ENCODE assay signal across 8 mouse cellular contexts in genomic region chr4:97779003-97779930, GRCm38 (mm10). TPM values are rescaled to one million over a fixed set of nuclear protein-coding genes. Genes with fewer than 3 reads are reported as not detected.
DNase-seq lines count a peak whose midpoint lies in the region; ATAC-seq lines count a peak whose summit lies in the region.

No protein-coding gene starts in this region.

- H3K36me3 ChIP-seq in kidney, embryonic 16.5 days (ENCODE audit: insufficient read depth, low read length) = 0 out of 2 replicates have a peak, but pooled peaks cover 5% of the 10 kb centered on the region
- peaks cover 17% of the 10 kb centered on the region for H3K36me3 ChIP-seq in embryonic facial prominence, embryonic 14.5 days (ENCODE audit: control insufficient read depth, insufficient read depth, low read length)
- peaks cover 6% of the 10 kb centered on the region for H3K36me3 ChIP-seq in intestine, embryonic 15.5 days
- H3K36me3 ChIP-seq in neural tube, embryonic 13.5 days = peaks cover 15% of the 10 kb centered on the region

- no peak for DNase-seq in kidney, adult 8-10 months
- DNase-seq in embryonic facial prominence, embryonic 14.5 days (ENCODE audit: low spot score) = peak; percentile 42
- no peak for DNase-seq in retina, postnatal 1 day
- DNase-seq in urinary bladder, postnatal 10 days (ENCODE audit: low spot score) = no peak
- DNase-seq in urinary bladder, adult 2 months (ENCODE audit: low spot score) = no peak

- peak overlapping the region; percentile 93 for H3K9ac ChIP-seq in kidney, embryonic 16.5 days (replicated peaks; ENCODE audit: low read length)
- peak overlapping the region; percentile 100 for H3K9ac ChIP-seq in embryonic facial prominence, embryonic 14.5 days (ENCODE audit: low read depth, low read length)
- H3K9ac ChIP-seq in intestine, embryonic 15.5 days = peak overlapping the region; percentile 91
- H3K9ac ChIP-seq in neural tube, embryonic 13.5 days = peak overlapping the region; percentile 99

- H3K4me2 ChIP-seq in kidney, embryonic 16.5 days (replicated peaks; ENCODE audit: low read depth, low read length) = peak overlapping the region; percentile 85
- peak overlapping the region; percentile 67 for H3K4me2 ChIP-seq in embryonic facial prominence, embryonic 14.5 days (ENCODE audit: low read depth, low read length)
- H3K4me2 ChIP-seq in intestine, embryonic 15.5 days (replicated peaks) = peak overlapping the region; percentile 83
- peak overlapping the region; percentile 85 for H3K4me2 ChIP-seq in neural tube, embryonic 13.5 days

- H3K4me3 ChIP-seq in kidney, embryonic 16.5 days (ENCODE audit: low read length) = peak overlapping the region; percentile 80
- H3K4me3 ChIP-seq in embryonic facial prominence, embryonic 14.5 days (ENCODE audit: low read depth, low read length) = peak overlapping the region; percentile 91
- peak overlapping the region; percentile 90 for H3K4me3 ChIP-seq in intestine, embryonic 15.5 days (replicated peaks)
- H3K4me3 ChIP-seq in neural tube, embryonic 13.5 days = peak overlapping the region; percentile 91

- peak overlapping the region; percentile 81 for H3K27ac ChIP-seq in kidney, embryonic 16.5 days (ENCODE audit: low read length)
- H3K27ac ChIP-seq in embryonic facial prominence, embryonic 14.5 days (replicated peaks; ENCODE audit: low read depth, low read length) = peak overlapping the region; percentile 98
- peak overlapping the region; percentile 91 for H3K27ac ChIP-seq in intestine, embryonic 15.5 days
- H3K27ac ChIP-seq in neural tube, embryonic 13.5 days (replicated peaks) = peak overlapping the region; percentile 95

- 7% methylated on average over 18 of the region's 18 CpGs for WGBS in kidney, embryonic 16.5 days
- WGBS in embryonic facial prominence, embryonic 14.5 days = 11% methylated on average over 18 of the region's 18 CpGs
- 18% methylated on average over 18 of the region's 18 CpGs for WGBS in intestine, embryonic 15.5 days
- WGBS in neural tube, embryonic 13.5 days = 6% methylated on average over 18 of the region's 18 CpGs

- ATAC-seq in kidney, embryonic 16.5 days (ENCODE audit: low FRiP score, low TSS enrichment) = no peak
- no peak for ATAC-seq in embryonic facial prominence, embryonic 14.5 days (ENCODE audit: low read depth)
- no peak for ATAC-seq in intestine, embryonic 15.5 days
- no peak for ATAC-seq in neural tube, embryonic 13.5 days (ENCODE audit: low read depth)

- peaks cover 21% of the 10 kb centered on the region for H3K4me1 ChIP-seq in kidney, embryonic 16.5 days (ENCODE audit: insufficient read depth, low read length)
- peaks cover 8% of the 10 kb centered on the region for H3K4me1 ChIP-seq in embryonic facial prominence, embryonic 14.5 days (ENCODE audit: control insufficient read depth, insufficient read depth, low read length)
- H3K4me1 ChIP-seq in intestine, embryonic 15.5 days (replicated peaks) = no peaks in the 10 kb centered on the region; the same call in 1 of the 2 replicates
- peaks cover 49% of the 10 kb centered on the region for H3K4me1 ChIP-seq in neural tube, embryonic 13.5 days (replicated peaks)

- H3K27me3 ChIP-seq in kidney, embryonic 16.5 days (ENCODE audit: insufficient read depth, low read length) = peaks cover 33% of the 10 kb centered on the region
- H3K27me3 ChIP-seq in embryonic facial prominence, embryonic 14.5 days (replicated peaks; ENCODE audit: control insufficient read depth, insufficient read depth, low read length) = no peaks in the 10 kb centered on the region
- H3K27me3 ChIP-seq in intestine, embryonic 15.5 days (replicated peaks) = no peaks in the 10 kb centered on the region
- peaks cover 17% of the 10 kb centered on the region for H3K27me3 ChIP-seq in neural tube, embryonic 13.5 days

- H3K9me3 ChIP-seq in kidney, embryonic 16.5 days (ENCODE audit: low read length) = no peaks in the 10 kb centered on the region
- no peaks in the 10 kb centered on the region for H3K9me3 ChIP-seq in embryonic facial prominence, embryonic 14.5 days (ENCODE audit: control insufficient read depth, low read length)
- H3K9me3 ChIP-seq in intestine, embryonic 15.5 days = no peaks in the 10 kb centered on the region
- H3K9me3 ChIP-seq in neural tube, embryonic 13.5 days = no peaks in the 10 kb centered on the region

RNA-seq across cellular contexts. Expression of gene E130114P18Rik, which starts 1.4 kb away (rescaled TPM):
- polyA plus RNA-seq in kidney, embryonic 16.5 days (2015; fragmentation: Nextera tagmentation; extraction: Ambion mirVana) = 0.54 and 0.58 TPM in 2 replicates
- polyA plus RNA-seq in embryonic facial prominence, embryonic 14.5 days (2014; fragmentation: Nextera tagmentation; extraction: Ambion mirVana) = 4.1 and 4.4 TPM in 2 replicates
- 2.5 and 3.9 TPM in 2 replicates for polyA plus RNA-seq in intestine, embryonic 15.5 days (2015; fragmentation: Nextera tagmentation; extraction: Ambion mirVana)
- 22.0 and 30.7 TPM in 2 replicates for polyA plus RNA-seq in neural tube, embryonic 13.5 days (2015; fragmentation: Nextera tagmentation; extraction: Ambion mirVana)
- polyA plus RNA-seq in urinary bladder, adult 2 months (2012; rRNA removed) = 0.22 and 0.72 TPM in 2 replicates

RNA-seq across cellular contexts. Expression of gene Nfia, which starts 6.7 kb away (rescaled TPM):
- 19.9 and 25.0 TPM in 2 replicates for polyA plus RNA-seq in kidney, embryonic 16.5 days (2015; fragmentation: Nextera tagmentation; extraction: Ambion mirVana)
- polyA plus RNA-seq in embryonic facial prominence, embryonic 14.5 days (2014; fragmentation: Nextera tagmentation; extraction: Ambion mirVana) = 61.7 and 62.6 TPM in 2 replicates
- 30.2 and 37.3 TPM in 2 replicates for polyA plus RNA-seq in intestine, embryonic 15.5 days (2015; fragmentation: Nextera tagmentation; extraction: Ambion mirVana)
- polyA plus RNA-seq in neural tube, embryonic 13.5 days (2015; fragmentation: Nextera tagmentation; extraction: Ambion mirVana) = 45.1 and 51.6 TPM in 2 replicates
- 19.6 and 36.7 TPM in 2 replicates for polyA plus RNA-seq in urinary bladder, adult 2 months (2012; rRNA removed)
